Mouse (Mus musculus): ENCODE data around the gene Hoxa9. TPM values are rescaled to one million over a fixed set of nuclear protein-coding genes. Genes with fewer than 3 reads are reported as not detected.

Gene Hoxa9
- total and polyA plus RNA-seq, 3 experiments, result 0.75 to 1.7 (median 1.6) TPM

DNA sequence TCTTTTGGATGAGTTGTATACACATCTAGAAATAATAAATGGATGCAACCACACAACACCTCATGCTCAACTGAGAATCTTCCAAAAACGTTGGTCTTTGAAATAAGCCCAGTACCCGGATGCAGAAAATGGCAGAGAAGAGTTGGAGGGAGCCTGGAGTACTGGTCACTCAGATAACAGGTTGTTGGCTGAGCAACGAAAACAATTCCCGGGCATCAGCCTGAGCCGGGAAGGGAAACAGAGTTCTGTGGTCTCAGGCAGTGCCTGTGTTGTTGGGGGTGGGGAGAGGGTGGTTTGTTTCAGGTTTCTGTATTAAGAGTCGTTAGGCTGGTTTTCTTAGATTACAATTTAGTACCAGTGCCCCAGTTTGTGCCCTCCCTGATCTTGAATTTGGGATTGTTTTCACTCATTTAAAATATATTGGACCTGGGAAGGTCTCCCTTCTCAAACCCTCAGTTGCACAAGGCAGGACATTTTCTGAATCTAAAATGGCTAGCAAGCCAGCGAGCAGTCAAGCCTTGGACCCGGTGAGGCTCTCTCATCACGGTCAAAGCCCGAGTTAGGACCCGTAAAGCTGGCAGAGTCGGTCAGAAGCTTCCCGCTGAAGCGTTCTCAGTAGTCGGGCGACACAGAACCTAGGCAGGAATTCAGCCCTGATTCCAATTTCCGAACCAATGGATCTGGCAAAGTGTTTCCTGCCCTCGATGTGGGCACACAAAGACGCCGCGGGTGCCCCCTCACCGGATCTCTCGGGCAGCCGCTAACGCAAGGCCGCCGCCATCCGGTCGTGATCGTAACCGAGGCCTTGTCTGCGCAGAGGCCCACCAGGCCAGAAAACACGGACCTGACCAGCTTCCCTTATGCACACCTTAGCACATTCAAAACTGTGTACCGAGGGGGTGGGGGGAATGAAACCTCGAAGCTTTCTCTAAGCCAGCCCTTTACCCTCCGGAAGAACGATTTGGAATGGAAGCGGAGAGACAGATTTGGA lies 2.1 kb downstream of the Hoxa9 start:
- DNase-seq, result no peak

DNA sequence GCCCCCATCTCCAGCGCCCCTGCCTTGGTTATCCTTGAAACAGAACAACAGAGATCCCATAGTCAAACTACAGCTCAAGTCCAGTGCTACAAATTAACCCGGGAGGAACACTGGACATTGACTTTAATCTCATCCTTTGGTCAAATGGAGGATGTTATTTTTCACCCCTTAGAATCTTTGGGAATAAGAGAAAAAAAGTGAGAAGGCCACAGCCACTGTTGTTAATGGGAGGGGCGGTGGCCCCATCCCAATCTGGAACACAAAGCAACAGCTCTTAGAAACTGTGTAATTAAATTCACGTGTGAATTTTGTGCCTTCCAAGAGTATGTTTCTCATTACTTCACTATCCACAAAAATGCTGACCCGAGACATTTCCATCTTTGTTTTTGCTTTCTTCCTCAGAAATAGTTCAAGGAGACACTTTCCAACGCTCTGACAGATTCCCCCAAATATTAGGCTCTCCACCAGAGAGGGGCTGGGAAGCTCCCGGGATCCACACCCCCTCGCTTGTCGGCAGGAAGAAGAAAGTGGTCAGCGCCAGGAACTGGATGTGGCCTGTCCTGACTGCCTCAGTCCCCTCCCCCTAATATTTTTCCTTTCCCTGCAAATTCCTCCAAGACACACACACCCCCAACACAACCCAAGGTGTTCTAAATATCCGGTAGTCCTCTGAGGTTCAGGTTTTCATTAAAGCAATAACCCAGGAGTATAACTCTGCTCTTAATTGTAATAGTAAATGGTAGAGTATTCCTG lies 3.2 kb downstream of the Hoxa9 start:
- DNase-seq, result no peak

DNA sequence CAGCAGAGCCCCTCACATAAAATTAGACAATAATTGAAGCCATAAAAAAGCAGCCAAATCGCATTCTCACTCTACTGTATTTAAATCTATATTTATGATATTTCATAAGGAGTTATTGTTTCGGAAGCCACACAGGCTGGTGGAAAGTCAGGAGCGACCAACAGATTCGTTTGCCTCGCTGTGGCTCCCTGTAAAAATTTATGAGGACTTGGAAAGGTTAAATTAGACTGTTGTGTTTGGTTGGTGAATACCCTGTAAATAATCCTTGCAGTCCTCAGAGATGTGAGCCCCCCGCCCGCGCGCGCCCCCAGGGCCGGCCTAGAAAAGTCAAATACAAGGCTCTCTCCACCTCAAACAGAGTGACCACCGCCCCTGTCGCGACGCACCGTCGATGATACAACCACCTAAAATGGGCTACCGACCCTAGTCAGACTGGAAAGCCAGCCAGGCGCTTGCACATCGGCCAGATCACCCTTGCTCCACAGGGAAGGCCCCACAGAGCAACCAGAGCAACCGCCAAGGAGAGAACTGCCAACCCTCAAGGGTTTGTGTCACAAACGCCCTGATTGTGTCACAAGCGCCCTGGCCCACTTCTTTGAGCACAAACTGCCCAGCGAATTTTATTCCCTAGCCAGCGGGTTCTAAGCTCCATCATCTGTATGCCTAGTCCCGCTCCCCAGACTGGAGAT lies 4.2 kb downstream of the Hoxa9 start:
- DNase-seq, result no peak

DNA sequence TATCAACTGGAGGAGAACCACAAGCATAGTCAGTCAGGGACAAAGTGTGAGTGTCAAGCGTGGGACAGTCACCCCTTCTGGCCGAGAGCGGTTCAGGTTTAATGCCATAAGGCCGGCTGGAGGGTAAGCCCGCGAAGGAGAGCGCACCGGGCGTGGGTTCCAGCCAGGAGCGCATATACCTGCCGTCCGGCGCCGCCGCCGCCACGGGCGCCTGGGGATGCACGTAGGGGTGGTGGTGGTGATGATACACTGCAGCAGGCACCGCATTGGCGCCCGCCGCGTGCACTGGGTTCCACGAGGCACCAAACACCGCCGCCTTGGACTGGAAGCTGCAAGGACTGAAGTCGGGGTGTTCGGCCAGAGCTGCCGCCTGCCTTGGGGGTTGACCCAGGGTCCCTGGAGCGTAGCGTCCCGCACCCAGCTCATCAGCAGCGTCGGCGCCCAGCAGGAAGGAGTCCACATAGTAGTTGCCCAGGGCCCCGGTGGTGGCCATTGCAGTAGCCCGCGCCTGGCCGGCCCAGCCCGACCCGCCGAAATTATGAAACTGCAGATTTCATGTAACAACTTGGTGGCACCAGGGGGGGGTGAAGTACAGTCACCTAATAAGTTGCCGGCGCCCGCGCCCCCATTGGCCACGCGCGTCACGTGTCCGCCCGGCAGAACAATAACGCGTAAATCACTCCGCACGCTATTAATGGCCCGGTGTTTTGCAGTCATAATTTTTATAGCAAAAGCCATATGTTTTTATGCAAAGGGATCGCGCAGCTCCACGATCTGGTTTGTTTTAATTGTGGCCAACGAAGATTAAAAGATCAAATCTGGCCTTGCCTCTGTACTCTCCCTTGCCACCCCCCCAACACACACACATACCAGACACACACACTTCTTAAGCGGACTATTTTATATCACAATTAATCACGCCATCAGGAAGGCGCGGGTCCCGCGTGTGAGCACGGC lies 5.0 kb downstream of the Hoxa9 start:
- DNase-seq, result peak; percentile 62

DNA sequence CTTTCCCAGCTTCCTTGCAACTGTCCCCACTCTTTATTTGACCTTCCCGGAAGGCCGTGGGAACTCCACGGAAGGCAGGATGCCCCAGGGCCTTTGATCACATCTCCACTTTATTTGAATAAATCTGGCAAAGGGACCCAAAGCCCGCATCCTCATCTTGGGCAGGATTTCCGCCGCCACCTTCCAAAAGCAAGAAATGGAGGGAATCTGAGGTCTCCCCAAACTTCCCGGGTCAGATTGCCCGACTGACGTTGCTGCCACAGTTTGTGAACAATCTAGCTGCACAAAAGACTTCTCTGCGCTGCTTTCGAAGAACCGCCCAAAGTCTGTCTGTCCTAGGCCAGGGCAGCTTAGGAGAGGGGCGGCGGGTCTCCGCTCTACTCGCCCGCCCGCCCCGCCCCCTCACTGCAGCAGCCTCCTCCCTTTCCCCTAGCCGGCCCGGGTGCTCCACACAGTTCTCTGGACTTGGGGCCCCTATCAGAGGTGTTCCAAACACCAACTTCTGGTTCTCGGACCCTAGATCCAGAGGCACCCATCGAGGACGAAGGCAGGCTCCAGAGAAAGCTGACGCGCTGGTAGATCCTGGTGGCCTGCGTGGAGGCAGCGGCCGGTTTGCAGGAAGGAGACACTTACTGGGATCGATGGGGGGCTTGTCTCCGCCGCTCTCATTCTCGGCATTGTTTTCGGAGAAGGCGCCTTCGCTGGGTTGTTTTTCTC lies 5.8 kb downstream of the Hoxa9 start:
- no peak for DNase-seq

DNA sequence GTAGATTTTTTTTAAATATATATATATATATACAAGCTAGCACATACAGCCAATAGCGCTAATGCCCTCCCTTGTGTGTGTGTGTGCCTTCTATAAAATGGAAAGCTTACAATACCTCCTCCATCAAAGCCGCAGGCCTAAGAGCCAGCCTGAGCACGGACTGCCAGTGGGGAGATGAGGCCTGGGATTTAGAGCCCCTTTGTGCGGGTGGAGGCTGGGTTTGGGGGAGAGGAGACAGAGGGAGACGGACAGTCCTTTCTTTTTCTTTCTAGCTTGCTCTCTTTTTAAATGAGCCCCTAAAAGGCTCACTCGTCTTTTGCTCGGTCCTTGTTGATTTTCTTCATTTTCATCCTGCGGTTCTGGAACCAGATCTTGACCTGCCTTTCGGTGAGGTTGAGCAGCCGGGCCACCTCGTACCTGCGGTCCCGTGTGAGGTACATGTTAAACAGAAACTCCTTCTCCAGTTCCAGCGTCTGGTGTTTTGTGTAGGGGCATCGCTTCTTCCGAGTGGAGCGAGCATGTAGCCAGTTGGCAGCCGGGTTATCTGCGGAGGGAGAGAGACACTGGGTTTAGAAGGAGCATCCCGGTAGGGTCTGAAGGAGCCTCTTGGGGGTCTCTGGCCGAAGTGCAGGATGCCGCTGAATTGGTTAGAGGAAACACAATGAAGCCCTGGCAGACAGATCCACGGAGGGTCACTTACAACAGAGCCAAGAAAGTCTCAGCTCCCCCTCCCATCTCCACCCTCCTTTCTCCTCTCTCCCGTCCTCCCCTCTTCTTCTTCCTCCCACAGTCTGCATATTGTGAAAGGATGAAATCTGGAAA lies 6.7 kb downstream of the Hoxa9 start:
- no peak for DNase-seq

DNA sequence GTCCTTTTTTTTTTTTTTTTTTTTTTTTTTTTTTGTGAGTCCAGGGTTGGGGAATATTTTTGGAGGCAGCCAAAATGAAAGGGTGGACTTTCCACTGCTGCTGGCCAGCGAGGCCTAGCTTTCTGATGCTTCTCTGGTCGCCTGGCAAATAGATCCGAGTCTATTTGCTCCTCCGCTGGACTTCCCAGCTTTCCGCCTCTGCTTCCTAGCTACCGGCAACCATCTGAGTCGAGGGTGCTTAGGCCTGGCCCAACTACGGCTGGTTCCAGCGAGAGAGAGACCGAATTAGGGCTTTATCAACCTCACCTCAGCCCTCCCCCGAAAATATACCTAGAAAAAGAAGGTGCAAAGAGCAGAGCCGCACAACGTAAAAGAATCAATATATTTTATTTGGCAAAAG lies 8.2 kb downstream of the Hoxa9 start:
- no peak for DNase-seq

DNA sequence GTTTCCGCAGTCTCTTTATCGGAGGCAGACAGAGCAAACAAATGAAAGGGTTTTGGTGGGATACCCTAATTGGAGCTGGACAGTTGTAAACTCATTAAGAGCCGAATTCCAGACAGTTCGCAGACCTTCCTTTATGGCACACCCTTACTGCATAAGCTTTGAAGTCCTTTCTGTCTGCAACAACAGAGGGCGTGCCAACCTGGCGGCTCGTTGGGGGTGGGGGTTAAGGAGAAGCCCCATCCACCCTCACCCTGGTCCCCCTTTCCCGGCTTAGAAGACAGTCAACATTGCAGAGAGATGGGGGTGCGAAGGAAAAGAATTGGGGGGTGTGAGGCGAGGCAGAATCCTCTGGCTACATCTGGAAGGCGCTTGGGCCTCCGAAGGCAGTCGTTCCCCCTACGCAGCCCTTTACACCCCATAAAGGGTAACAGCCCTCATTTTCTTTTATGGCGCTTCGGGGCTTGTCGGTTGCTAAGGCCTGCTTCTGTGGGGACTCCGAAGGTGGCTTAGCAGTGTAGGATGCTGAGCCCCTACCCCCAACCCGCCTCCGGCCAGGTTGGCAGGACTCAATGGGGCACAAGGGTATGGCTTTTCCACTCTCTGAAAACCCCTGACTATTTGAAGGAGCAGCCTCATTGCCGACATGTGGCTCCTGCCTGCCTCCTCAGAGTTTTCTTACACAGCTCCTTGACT lies 8.8 kb downstream of the Hoxa9 start:
- no peak for DNase-seq

DNA sequence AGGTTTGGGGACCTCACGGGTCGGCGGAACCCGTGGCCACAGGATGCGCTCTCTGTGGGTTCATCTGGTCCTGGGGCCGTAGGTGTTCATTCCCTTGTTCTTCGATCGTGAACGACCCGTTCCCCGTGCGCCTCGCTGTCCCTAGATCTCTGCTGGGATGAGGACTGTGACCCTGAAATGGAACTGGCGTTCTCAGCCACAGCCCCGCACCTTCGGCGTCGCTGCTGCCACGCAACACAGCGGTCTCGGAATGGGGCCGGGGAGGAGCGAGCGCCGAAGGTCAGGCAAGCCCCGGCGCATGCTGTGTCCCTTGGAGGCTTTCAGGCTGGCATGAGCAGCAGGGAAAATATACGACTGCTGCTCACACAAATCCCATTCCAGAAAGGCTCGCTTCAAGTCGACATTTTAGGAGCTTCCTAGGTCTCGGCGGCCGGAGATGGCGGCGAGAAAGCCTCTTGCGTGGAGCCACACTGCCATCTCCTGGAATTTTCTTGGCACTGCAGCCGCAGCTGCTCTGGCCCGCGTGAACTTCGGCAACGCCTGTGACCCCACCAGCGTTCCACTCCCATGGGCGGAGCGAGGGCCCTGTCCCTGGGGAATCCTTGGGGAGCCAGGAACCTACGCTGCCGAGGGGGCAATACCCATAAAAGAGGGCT lies 9.4 kb downstream of the Hoxa9 start, which contains the start of gene Hoxa7:
Hoxa7 (minus strand) TSS at position 518 of the 656 bp plus-strand sequence.
- DNase-seq, result peak; percentile 91

DNA sequence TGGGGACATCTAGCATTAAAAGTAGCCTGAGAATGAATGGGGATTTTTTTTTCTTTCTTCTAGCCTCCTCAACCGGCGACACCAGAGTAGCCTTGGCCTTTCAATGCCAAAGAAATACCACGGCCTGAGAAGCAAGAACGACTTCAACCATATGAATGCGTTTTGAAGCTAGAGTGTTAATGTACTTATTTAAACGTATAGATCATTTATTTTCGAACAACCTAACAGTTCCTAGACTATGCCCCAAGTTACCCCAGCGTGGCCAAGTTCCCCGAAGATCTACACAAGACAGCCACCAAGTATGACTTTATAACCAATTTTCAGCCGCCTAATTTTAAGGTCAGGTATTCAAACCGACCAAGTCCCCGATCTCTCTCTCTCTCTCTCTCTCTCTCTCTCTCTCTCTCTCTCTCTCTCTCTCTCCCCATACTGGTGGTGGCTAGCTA lies 10.0 kb downstream of the Hoxa9 start:
- DNase-seq, result no peak

DNA sequence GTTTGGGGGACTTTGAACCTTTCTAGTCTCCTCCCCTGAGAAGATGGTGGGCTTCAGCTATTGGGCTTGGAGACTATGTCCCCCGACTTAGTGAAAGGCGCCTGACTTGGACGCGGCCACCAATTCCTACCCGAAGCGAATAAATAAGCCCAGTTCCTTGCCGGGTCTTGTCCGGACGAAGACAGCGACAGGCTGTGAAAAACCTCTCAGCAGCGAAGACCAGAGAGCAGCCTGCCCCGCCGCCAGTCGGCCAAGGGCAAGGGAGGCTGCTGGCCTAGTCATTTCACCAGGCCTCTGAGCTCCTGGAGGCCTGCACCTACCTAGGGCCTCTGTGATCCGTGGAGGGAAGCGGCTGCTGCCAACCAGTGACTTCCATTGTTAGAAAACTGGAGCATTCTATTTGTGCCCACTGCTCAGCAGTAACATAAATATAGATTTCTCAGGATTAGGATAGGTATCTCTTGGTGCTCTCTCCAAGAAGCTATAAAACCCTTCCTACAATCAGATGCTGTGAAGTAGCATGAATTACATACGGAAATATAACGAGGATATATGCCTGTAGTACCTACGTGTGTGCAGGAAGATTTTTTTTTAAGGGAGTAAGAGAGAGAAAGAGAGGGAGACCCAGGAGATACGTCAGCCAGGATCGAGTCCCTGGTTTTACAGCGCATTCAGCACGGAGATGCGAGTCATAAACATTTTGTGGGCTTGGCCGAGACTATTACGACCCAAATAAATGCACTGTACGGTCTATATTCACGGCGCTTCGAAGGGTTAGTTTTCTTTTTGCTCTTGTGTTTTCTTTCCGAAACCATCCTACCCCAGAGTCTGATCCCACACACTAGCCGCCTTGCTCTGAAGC lies 10.7 kb downstream of the Hoxa9 start:
- DNase-seq, result no peak

DNA sequence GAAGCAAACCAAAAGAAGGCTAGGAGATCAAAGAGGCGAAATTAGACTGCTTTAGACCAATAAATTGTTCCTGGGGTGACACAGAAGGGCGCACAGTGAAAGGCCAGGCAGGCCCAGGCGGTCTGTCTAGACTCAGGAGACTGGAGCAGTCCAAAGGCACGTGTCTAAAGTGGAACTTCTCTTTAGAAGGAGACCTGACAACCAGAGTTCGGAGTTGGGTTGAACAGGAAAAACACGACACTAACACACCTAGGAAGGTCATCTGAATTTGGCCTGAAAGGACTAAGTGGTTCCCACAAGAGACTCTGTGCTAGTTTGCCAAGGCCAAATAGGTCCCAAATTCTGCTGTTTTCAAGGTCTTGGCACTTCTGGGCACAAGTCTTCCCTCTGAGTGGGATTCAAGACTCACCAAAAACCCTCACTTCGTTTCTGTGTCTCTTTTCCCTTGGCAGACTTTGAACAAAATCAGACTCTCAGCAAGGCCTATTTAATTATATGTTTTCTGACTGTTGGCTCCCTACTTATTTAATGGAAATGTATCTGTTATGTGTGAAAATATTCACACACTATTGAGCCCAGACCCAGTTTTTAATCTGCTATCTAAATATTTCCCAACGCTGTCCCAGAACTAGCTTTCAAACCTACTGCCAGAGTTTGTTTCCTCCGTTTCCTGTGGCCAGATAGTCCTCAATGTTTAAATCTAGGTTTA lies 11.5 kb downstream of the Hoxa9 start:
- DNase-seq, result no peak

DNA sequence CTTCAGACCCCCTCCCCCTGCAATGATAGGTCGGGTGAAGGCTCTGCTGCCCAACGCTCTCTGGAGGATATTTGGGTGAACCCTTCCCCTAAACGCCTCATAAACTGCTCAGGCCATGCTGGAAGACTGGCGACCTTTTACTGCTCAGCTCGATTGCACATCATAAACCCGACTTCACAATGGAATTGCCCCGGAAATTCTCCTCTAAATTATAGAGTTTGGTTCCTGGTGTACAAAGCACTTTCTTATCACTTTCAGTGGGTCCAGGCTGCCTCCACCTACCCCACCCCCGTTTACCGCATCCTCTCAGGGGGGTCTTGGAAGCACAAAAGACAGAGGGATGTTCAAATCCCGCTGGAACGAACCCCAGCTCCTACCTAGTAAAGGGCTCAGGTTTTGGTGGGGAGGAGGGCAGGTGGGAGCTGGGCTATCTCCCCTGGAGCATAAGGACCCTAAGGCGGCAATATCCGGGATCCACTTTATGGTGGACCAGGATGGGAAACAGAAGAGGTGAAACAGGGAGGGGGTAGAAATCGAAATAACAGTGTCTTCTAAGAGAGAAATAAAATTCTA lies 12.2 kb downstream of the Hoxa9 start:
- DNase-seq, result no peak

DNA sequence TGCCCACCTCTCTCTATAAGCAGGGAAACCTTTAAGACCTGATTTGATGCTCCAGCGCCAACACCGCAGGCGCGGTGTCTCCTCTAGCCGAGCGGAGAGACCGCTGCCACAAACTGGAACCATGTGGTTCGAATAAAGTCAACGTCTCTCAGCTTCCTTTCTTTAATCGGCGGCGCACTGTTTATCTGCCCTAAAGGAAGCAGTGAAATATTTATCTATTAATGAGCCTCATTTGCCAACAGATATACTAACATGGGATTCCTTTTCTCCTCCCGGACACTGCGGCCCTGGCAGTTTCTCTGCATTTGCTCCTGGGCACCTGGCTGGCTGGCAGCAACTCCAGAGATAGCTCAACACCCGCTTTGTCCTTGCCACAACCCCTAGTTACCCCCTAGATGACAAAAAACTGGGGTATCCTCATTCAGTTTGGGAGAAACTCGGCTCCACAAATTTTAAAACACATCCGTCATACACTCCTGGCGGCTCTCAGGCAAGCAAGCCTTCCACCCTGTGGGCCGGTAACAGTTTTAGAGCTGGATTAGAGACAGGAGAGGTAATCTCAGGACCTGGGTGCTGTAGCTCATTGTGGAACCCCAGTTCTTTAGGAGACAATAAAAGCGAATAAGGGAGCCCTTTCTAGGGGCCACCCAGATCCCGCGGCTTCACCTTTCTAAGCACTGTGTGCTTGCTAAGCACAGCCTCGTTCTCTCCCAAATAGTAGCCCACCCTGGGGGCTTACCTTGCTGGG lies 12.8 kb downstream of the Hoxa9 start:
- DNase-seq, result no peak

DNA sequence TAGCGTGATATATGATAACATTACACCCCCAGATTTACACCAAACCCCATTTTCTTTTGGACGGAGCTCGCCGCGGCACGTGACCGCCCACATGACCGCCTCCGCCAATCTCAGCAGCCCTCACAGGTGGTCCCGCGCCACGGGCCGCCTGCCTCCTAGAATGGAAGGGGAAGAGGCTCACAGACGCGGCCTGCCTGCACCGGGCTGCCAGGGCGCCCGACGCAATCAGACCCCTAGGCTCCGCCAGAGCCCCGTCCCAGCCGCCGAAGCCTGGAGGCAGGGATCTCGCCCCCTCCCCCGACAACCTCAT lies 13.5 kb downstream of the Hoxa9 start:
- peak; percentile 90 for DNase-seq

All from adrenal gland, adult 2 months (tissue).